Mouse (Mus musculus): Measurements from ENCODE around the gene Olfr733.

Gene Olfr733

DNA sequence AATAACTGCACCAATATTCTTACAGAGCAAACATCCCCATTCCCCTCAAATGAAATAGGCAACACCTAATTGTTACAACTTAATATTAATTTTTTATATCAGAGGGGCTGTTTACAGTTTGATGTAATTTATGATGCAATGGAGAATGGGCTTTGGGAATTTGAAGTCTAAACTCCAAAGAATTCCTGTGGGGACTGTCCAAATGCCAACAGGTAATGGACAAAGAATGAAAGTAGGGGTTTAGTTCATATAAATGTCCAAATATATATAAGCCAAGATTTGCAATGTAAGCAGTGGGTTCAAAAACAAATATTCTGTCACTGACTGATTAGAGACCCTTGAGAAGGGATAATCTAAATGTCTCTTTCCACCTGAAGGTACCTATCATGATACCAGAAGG is at the start of gene Olfr733:
Olfr733 (minus strand) TSS at position 101 of the 400 bp plus-strand sequence.
- DNase-seq (ENCODE audit: low spot score) = no peak

DNA sequence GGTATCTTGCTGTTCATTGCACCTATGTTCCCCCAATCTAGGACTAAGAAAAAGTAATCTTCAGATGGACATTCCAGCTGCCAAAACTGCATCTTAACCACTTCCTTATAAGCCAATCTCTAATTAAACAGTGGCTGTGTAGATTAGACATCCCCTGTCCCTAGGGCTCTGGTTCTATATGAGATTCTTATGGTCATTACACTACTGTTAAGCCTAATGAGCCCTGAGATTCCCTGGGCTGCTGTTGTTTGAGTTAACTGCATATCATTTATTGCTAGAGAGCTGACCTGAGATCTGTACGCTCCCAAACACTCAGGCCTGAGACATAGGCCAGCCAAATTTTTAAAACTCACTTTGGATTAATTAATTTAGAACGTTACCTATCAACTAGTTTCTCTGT is 47.5 kb upstream of the Olfr733 start, which contains the start of gene Olfr735:
Olfr735 (minus strand) TSS at position 77 of the 400 bp plus-strand sequence.
- no peak for DNase-seq (ENCODE audit: low spot score)

DNA sequence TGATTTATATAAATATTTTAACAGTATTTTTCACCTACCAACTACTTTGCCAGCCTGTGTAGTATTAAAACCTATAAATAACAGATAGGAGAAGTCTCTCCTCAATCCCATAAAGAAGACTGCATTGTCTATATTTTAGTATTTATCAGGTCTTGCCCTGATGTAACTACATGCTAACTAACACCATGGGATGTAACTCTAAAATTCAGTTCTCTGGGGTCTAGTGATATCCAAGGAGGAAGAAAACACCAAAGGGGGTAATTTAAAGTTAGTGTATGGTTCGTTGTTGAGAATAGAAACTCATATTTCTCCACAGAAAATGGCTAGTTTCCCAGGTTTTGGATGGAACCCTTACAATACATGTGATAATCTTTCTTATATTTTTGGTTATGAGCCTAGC is 25.3 kb upstream of the Olfr733 start, which contains the start of gene Olfr734:
Olfr734 (minus strand) TSS at position 101 of the 400 bp plus-strand sequence.
- no peak for DNase-seq (ENCODE audit: low spot score)

DNA sequence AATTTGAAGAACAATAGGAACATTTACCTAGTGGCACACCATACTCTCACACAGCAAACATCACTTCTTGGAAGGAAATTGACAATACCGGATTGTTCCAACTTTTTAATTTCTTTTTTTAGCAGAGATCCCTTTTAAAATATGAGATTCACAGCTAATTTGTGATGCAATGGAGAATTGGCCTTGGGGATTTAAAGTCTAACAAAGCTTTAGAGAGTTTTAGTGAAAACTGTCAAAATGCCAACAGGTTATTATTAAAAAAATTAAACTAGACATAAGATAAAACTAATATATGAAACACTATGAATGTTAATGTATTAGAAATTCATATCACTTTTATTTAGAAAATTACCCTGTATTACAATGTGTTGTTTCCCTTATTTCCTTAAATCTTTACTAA is 17.2 kb downstream of the Olfr733 start, which contains the start of gene Olfr732:
Olfr732 (minus strand) TSS at position 101 of the 400 bp plus-strand sequence.
- DNase-seq (ENCODE audit: low spot score) = no peak

Measured in ovary, postnatal 10 days (tissue).